Mouse (Mus musculus) C2C12 (cell line): Measurements from ENCODE around the gene Cib3.

Source experiments
- CEBPB ChIP-seq: IDR thresholded peaks from one replicate; pipeline ENCODE4 v1.6.1; 2011; ENCODE audit warnings: low read depth, mild to moderate bottlenecking, control low read depth, moderate library complexity
- CTCF ChIP-seq: IDR thresholded peaks from one replicate; pipeline ENCODE4 v1.5.1; 2011; ENCODE audit not compliant: control insufficient read depth, insufficient read depth, insufficient read length
- FOSL1 ChIP-seq: IDR thresholded peaks from one replicate; pipeline ENCODE4 v1.8.0; 2011; ENCODE audit warnings: mild to moderate bottlenecking, low read length; ENCODE audit not compliant: poor library complexity, insufficient read depth, severe bottlenecking
- MAX ChIP-seq: IDR thresholded peaks from one replicate; pipeline ENCODE4 v1.6.1; 2011; ENCODE audit warnings: mild to moderate bottlenecking, control low read depth
- MYOD1 ChIP-seq: IDR thresholded peaks from one replicate; pipeline ENCODE4 v1.6.1; 2011; ENCODE audit warnings: low read depth; ENCODE audit not compliant: control insufficient read depth, insufficient read length
- MYOG ChIP-seq: IDR thresholded peaks from one replicate; pipeline ENCODE4 v1.6.1; 2011; ENCODE audit not compliant: control insufficient read depth, insufficient read length; ENCODE audit errors: extremely low read depth
- USF1 ChIP-seq: IDR thresholded peaks from one replicate; pipeline ENCODE4 v1.6.1; 2011; ENCODE audit warnings: low read depth, mild to moderate bottlenecking, control low read depth, moderate library complexity

DNA sequence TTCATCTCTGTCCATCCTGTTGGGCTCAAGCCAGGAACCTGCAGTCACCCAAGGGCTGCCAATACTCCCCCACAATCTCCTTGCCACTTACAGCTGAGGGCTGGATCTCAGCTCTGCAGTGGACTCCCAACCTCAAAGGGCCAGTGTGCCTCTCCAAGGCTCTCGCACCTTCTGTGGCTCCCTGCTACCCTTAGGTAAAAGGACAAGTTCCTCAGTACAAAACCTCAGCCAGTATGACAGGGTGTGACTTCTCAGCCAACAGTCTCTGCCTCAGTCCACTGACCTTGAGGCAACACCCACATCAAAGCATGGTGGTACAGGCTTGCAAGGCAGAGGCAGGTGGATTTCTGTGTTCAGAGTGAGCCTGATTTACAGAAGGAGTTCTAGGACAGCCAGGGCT is 791 bp downstream of the Cib3 start:
- no peak for TF ChIP-seq MYOG
- TF ChIP-seq CTCF: no peak
- TF ChIP-seq MAX: no peak
- TF ChIP-seq MYOD1: no peak
- no peak for TF ChIP-seq CEBPB
- TF ChIP-seq USF1: no peak
- TF ChIP-seq FOSL1: no peak
